Mouse (Mus musculus) thymus, adult 2 months (tissue): ENCODE results near the gene 4930404N11Rik. TPM values are rescaled to one million over a fixed set of nuclear protein-coding genes. Genes with fewer than 3 reads are reported as not detected.

Experiments used
- DNase-seq: peaks from one replicate; pipeline ENCODE4 v3.0.0; 2021
- H3K27ac ChIP-seq: fragments of 200-500 bp; 2 replicates; pipeline ENCODE4 v1.5.1; 2012; ENCODE audit warnings: low read length, control low read depth; ENCODE audit not compliant: control insufficient read depth, insufficient read depth
- H3K27me3 ChIP-seq: fragments of 200-500 bp; 2 replicates; pipeline ENCODE4 v1.6.1; 2012; ENCODE audit warnings: mild to moderate bottlenecking, low read length, moderate library complexity, mixed read lengths; ENCODE audit not compliant: control insufficient read depth, insufficient read depth
- H3K36me3 ChIP-seq: fragments of 200-500 bp; 2 replicates; pipeline ENCODE4 v1.6.1; 2012; ENCODE audit warnings: mild to moderate bottlenecking, low read length, moderate library complexity; ENCODE audit not compliant: control insufficient read depth, insufficient read depth
- H3K4me1 ChIP-seq: fragments of 200-500 bp; replicated peaks from 2 replicates; pipeline ENCODE4 v1.6.1; 2012; ENCODE audit warnings: low read length; ENCODE audit not compliant: control insufficient read depth, insufficient read depth
- H3K4me3 ChIP-seq: fragments of 200-500 bp; 2 replicates; pipeline ENCODE4 v1.5.1; 2012; ENCODE audit warnings: mild to moderate bottlenecking, low read length, control low read depth, moderate library complexity; ENCODE audit not compliant: control insufficient read depth, insufficient read depth
- CTCF ChIP-seq: fragments of 200-500 bp; IDR thresholded peaks from 2 replicates; pipeline ENCODE4 v1.5.1; 2012; ENCODE audit warnings: mild to moderate bottlenecking, control low read depth, low read length, moderate library complexity, borderline replicate concordance; ENCODE audit not compliant: control insufficient read depth, poor library complexity, insufficient read depth; ENCODE audit errors: extremely low read depth
- POLR2A ChIP-seq: fragments of 200-500 bp; IDR thresholded peaks from 2 replicates; pipeline ENCODE4 v1.6.1; 2012; ENCODE audit warnings: mild to moderate bottlenecking, low read length, control low read depth, moderate library complexity; ENCODE audit not compliant: control insufficient read depth, poor library complexity, insufficient read depth; ENCODE audit errors: extremely low read depth
- WGBS: fragments of 180-500 bp; shearing (Covaris S2); methylation state at CpG from one replicate; pipeline ENCODE4 v1.1.7; 2018; 5-methylcytosine and 5-hydroxymethylcytosine counted together
- polyA plus RNA-seq: library from polyadenylated mRNA; depleted of rRNA; stranded (reverse); fragments of >200 nt; gene quantifications from 2 replicates; pipeline ENCODE4 v1.2.3, GENCODE M21; 2012

Gene 4930404N11Rik
- polyA plus RNA-seq, 1 experiment, result 12.7 TPM

GRCm38 (mm10) chr10:81389801-81390677 is 24.4 kb upstream of the 4930404N11Rik start:
- Histone ChIP-seq H3K4me3 (no peak overlapping the region), H3K27me3 (no peaks in the 10 kb centered on the region), H3K4me1 (peaks cover 24% of the 10 kb centered on the region), H3K27ac (no peak overlapping the region), H3K36me3 (peaks cover 10% of the 10 kb centered on the region)
- peak; percentile 76 for DNase-seq
- 67% methylated on average over 23 of the region's 23 CpGs for WGBS
- no peak for TF ChIP-seq POLR2A
- TF ChIP-seq CTCF, result peak; percentile 85; the same call in 1 of the 2 replicates

GRCm38 (mm10) chr10:81389373-81389772 is 23.8 kb upstream of the 4930404N11Rik start:
- H3K4me1 ChIP-seq, result peaks cover 30% of the 10 kb centered on the region
- no peak for TF ChIP-seq POLR2A
- no peak for TF ChIP-seq CTCF
- H3K4me3 ChIP-seq, result no peak overlapping the region
- H3K27ac ChIP-seq, result no peak overlapping the region
- peaks cover 10% of the 10 kb centered on the region for H3K36me3 ChIP-seq
- no peaks in the 10 kb centered on the region for H3K27me3 ChIP-seq
- WGBS, result 97% methylated on average over 3 of the region's 3 CpGs
- no peak for DNase-seq

GRCm38 (mm10) chr10:81388505-81389055 is 23.0 kb upstream of the 4930404N11Rik start, which contains the start of gene Gm48552:
Gene Gm48552, plus strand, starts transcription at chr10:81389005.
- H3K4me1 ChIP-seq, result peaks cover 24% of the 10 kb centered on the region
- DNase-seq, result no peak
- no peak within 1 kb of the TSS for H3K27ac ChIP-seq
- TF ChIP-seq POLR2A (no peak), CTCF (no peak)
- no peaks in the 10 kb centered on the region for H3K27me3 ChIP-seq
- H3K4me3 ChIP-seq, result no peak within 1 kb of the TSS
- 93% methylated on average over 5 of the region's 5 CpGs for WGBS
- peaks cover 10% of the 10 kb centered on the region for H3K36me3 ChIP-seq

GRCm38 (mm10) chr10:81387716-81388115 is 22.1 kb upstream of the 4930404N11Rik start:
- no peak for DNase-seq
- H3K27ac ChIP-seq, result no peak overlapping the region
- no peak overlapping the region for H3K4me3 ChIP-seq
- TF ChIP-seq POLR2A, result no peak
- TF ChIP-seq CTCF, result no peak
- H3K4me1 ChIP-seq, result peaks cover 16% of the 10 kb centered on the region
- H3K27me3 ChIP-seq, result no peaks in the 10 kb centered on the region
- peaks cover 10% of the 10 kb centered on the region for H3K36me3 ChIP-seq
- 98% methylated on average over 20 of the region's 20 CpGs for WGBS

GRCm38 (mm10) chr10:81385603-81386306 is 20.1 kb upstream of the 4930404N11Rik start:
- 87% methylated on average over 22 of the region's 22 CpGs for WGBS
- Histone ChIP-seq H3K4me1 (peaks cover 21% of the 10 kb centered on the region), H3K36me3 (peaks cover 10% of the 10 kb centered on the region), H3K4me3 (no peak overlapping the region), H3K27ac (no peak overlapping the region), H3K27me3 (no peaks in the 10 kb centered on the region)
- no peak for DNase-seq
- TF ChIP-seq CTCF, result no peak
- no peak for TF ChIP-seq POLR2A

- WGBS, result under 1% methylated on average over 19 of the region's 19 CpGs
- peak overlapping the region; percentile 68 for H3K4me3 ChIP-seq
- H3K4me1 ChIP-seq, result peaks cover 21% of the 10 kb centered on the region
Measured at GRCm38 (mm10) chr10:81384605-81384982, 19.0 kb upstream of the 4930404N11Rik start.

More at GRCm38 (mm10) chr10:81384605-81384982, 19.0 kb upstream of the 4930404N11Rik start:
- DNase-seq, result no peak
- Histone ChIP-seq H3K27ac (peak overlapping the region; percentile 17; the same call in 1 of the 2 replicates), H3K36me3 (peaks cover 10% of the 10 kb centered on the region), H3K27me3 (no peaks in the 10 kb centered on the region)
- TF ChIP-seq POLR2A (no peak), CTCF (no peak)
